Mouse (Mus musculus) kidney, adult 2 months (tissue): ENCODE data around the gene Pfkm.

Experiments
- CTCF ChIP-seq: fragments of 200-500 bp; conservative IDR thresholded peaks from 2 replicates; pipeline ENCODE4 v1.5.1; 2011; ENCODE audit warnings: low read depth, mild to moderate bottlenecking, control low read depth, low read length, moderate library complexity, mixed read lengths; ENCODE audit not compliant: insufficient read depth, insufficient read length
- POLR2A ChIP-seq: fragments of 200-500 bp; IDR thresholded peaks from one replicate; pipeline ENCODE4 v1.6.1; 2011; ENCODE audit warnings: low read depth, low read length, control low read depth

DNA sequence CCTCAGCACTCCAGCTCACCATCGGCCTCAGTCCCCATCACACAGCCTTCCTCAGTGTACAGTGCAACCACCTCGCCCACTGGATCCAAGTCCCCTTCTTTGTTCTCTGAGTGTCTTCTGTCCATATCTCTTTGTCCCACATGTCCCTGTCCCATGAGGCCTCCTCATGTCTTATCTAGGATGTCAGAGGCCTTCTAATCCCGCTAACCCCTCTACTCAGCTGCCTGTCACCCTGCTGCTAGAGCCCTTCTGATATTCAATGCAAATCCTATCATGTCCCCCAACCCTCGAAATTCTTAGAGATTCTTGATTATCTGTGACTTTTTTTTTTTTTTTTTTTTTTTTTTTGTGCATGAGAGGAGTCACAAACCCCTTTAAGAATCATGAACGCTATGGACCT is 23.9 kb downstream of the Pfkm start:
- TF ChIP-seq CTCF (no peak), POLR2A (no peak)
